Mouse (Mus musculus) embryonic facial prominence, embryonic 10.5 days (tissue): ENCODE data around the gene Svbp. TPM values are rescaled to one million over a fixed set of nuclear protein-coding genes. Genes with fewer than 3 reads are reported as not detected.
A peak's percentile ranks its signal among the peaks of the same experiment; 100 is the strongest.

ENCODE experiments used
- DNase-seq: peaks from one replicate; pipeline ENCODE4 v3.0.0-alpha.2; 2017; ENCODE audit warnings: low spot score
- H3K27ac ChIP-seq: fragments of 300-500 bp; sonication (generic); replicated peaks from 2 replicates; pipeline ENCODE4 v1.5.1; 2016; ENCODE audit warnings: mild to moderate bottlenecking
- H3K27me3 ChIP-seq: fragments of 300-500 bp; sonication (generic); replicated peaks from 2 replicates; pipeline ENCODE4 v1.6.1; 2016; ENCODE audit warnings: low read depth, mild to moderate bottlenecking; ENCODE audit not compliant: poor library complexity, severe bottlenecking
- H3K36me3 ChIP-seq: fragments of 300-500 bp; sonication (generic); replicated peaks from 2 replicates; pipeline ENCODE4 v1.6.1; 2016; ENCODE audit warnings: mild to moderate bottlenecking, moderate library complexity
- H3K4me1 ChIP-seq: fragments of 300-500 bp; sonication (generic); 2 replicates; pipeline ENCODE4 v1.6.1; 2016
- H3K4me3 ChIP-seq: fragments of 300-500 bp; sonication (generic); 2 replicates; pipeline ENCODE4 v1.5.1; 2016; ENCODE audit warnings: mild to moderate bottlenecking, moderate library complexity
- H3K9me3 ChIP-seq: fragments of 300-500 bp; sonication (generic); 2 replicates; pipeline ENCODE4 v1.6.1; 2016; ENCODE audit warnings: mild to moderate bottlenecking
- WGBS: fragments of 180-500 bp; shearing (Covaris S2); methylation state at CpG from one replicate; pipeline ENCODE4 v1.1.7; 2016; 5-methylcytosine and 5-hydroxymethylcytosine counted together
- polyA plus RNA-seq: library from polyadenylated mRNA; unstranded; fragments of >200 nt; fragmentation: Nextera tagmentation; extraction: Ambion mirVana; gene quantifications from 2 replicates; pipeline ENCODE4 v1.2.1, GENCODE M21; 2016

Svbp gene
- polyA plus RNA-seq, 1 experiment from 2014 or later, result 139 TPM

- Histone ChIP-seq H3K36me3 (peaks cover 25% of the 10 kb centered on the region), H3K4me3 (peak overlapping the region; percentile 92), H3K27me3 (no peaks in the 10 kb centered on the region), H3K9me3 (no peaks in the 10 kb centered on the region), H3K4me1 (peaks cover 22% of the 10 kb centered on the region), H3K27ac (no peak overlapping the region)
- WGBS, result 70% methylated on average over 3 of the region's 3 CpGs
- no peak for DNase-seq
Measured at GRCm38 (mm10) chr4:119234348-119234747, 39.2 kb downstream of the Svbp start.

GRCm38 (mm10) chr4:119238661-119239060 is 43.6 kb downstream of the Svbp start:
- 69% methylated on average over 3 of the region's 3 CpGs for WGBS

GRCm38 (mm10) chr4:119239181-119239682 is 44.1 kb downstream of the Svbp start:
- peak; percentile 52 for DNase-seq
- H3K36me3 ChIP-seq, result peaks cover 66% of the 10 kb centered on the region
- H3K4me1 ChIP-seq, result peaks cover 10% of the 10 kb centered on the region
- H3K27ac ChIP-seq, result peak overlapping the region; percentile 86
- no peaks in the 10 kb centered on the region for H3K9me3 ChIP-seq
- 39% methylated on average over 12 of the region's 12 CpGs for WGBS
- no peak overlapping the region for H3K4me3 ChIP-seq
- H3K27me3 ChIP-seq, result no peaks in the 10 kb centered on the region

More at GRCm38 (mm10) chr4:119238661-119239060, 43.6 kb downstream of the Svbp start:
- peaks cover 16% of the 10 kb centered on the region for H3K4me1 ChIP-seq
- H3K27me3 ChIP-seq, result no peaks in the 10 kb centered on the region
- H3K36me3 ChIP-seq, result peaks cover 61% of the 10 kb centered on the region
- H3K9me3 ChIP-seq, result no peaks in the 10 kb centered on the region
- H3K4me3 ChIP-seq, result no peak overlapping the region
- no peak for DNase-seq
- no peak overlapping the region for H3K27ac ChIP-seq

DNA sequence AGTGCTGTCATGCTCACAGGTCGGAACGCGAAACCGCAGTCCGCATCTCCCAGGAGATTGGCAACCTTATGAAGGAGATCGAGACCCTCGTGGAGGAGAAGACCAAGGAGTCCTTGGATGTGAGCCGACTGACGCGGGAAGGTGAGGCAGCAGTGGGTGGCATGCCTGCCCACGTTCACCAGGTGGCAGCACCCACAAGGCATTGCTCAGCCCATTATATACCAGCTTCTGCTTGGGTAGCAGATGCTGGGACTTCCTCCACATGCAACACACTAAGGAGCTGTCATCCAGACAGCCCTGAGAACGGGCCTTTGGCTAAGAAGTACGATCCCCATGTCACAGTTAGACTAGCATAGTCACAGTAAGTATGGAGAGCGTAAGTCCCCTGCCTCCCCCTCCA is 46.6 kb downstream of the Svbp start:
- Histone ChIP-seq H3K27ac (no peak overlapping the region), H3K36me3 (peaks cover 82% of the 10 kb centered on the region), H3K4me1 (peaks cover 5% of the 10 kb centered on the region; the same call in 1 of the 2 replicates), H3K9me3 (no peaks in the 10 kb centered on the region), H3K27me3 (no peaks in the 10 kb centered on the region), H3K4me3 (no peak overlapping the region)
- no peak for DNase-seq
- WGBS, result 90% methylated on average over 14 of the region's 14 CpGs

DNA sequence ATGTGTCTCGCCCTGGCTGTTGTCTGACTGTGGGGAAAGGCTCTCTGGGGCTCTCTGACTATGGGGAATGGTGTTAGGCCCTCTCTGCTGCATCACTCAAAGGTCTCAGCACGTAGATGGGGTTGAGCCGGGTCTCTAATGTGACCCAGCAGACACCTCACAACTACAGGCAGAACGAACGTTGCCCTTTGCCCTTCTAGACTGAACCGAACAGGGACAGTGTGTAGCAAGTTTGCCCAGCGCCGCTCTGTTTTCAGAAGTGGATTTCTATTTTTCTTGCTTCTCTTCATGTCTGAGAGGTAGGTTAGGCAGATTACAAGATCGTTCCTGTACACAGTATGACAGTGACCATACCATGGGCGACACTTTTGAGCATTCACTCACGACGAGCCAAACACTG is 47.5 kb downstream of the Svbp start:
- Histone ChIP-seq H3K9me3 (no peaks in the 10 kb centered on the region), H3K36me3 (peaks cover 81% of the 10 kb centered on the region)
- 88% methylated on average over 12 of the region's 12 CpGs for WGBS

DNA sequence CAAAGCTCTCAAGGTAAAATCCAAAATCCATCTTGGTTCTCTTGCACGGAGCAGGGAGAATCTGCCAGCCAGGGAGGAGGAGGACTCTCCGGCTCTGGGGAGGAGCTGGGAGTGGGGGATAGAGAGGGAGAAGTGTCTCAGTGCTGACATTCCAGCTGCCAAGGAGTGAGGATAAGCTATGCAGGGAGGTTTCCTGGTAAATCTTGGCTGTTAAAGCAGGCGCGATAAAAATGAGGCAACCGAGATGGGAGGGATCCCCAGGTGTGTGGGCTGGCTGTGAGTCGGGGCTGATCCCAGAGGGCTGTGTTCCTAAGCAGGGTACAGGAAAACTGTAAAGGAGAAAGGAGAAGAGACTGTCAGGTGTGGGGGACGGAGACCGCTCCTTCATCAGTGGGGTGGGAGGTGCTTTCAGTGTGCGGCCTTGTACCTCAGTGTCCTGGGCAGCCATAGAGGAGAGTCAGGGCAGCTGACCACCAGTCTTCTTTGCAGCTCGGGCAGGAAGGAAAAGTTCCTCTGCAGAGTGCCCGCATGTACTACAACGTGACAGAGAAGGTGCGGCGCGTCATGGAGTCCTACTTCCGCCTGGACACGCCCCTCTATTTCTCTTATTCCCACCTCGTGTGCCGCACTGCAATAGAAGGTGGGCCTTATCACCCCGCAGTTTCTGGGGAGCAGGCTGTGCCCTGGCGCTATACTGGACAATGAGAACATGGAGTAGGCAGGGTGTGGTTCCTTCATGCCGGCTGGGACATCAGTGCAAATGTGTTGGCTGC is 49.5 kb downstream of the Svbp start:
- 85% methylated on average over 22 of the region's 22 CpGs for WGBS
- Histone ChIP-seq H3K9me3 (no peaks in the 10 kb centered on the region), H3K36me3 (peaks cover 86% of the 10 kb centered on the region), H3K27ac (no peak overlapping the region), H3K4me3 (no peak overlapping the region), H3K4me1 (peaks cover 8% of the 10 kb centered on the region), H3K27me3 (no peaks in the 10 kb centered on the region)
- DNase-seq, result no peak

More for the DNA sequence above, 47.5 kb downstream of the Svbp start:
- peaks cover 10% of the 10 kb centered on the region for H3K4me1 ChIP-seq
- H3K27ac ChIP-seq, result no peak overlapping the region
- H3K4me3 ChIP-seq, result no peak overlapping the region
- H3K27me3 ChIP-seq, result no peaks in the 10 kb centered on the region
- no peak for DNase-seq

DNA sequence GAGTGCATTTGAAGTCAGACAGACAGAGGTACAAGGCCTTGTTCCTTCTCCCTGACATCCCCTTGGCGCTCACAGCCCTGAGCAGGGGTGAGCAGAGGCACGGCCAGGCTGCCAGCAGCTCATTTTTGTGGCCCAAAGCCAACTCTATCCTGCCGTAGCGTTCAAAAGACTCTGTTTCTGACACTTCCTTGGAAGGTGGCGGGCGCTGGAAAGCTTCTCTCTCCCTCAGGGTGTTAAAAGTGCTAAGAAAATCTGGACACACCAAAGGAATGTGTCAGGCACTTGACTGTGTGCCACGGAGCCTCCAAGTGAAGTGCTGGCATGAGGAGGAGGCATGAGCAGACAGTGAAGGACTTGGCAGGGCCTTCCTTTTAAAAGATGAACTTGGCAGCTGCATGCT is 50.5 kb downstream of the Svbp start:
- H3K27ac ChIP-seq, result no peak overlapping the region
- no peaks in the 10 kb centered on the region for H3K27me3 ChIP-seq
- H3K4me3 ChIP-seq, result no peak overlapping the region
- peaks cover 80% of the 10 kb centered on the region for H3K36me3 ChIP-seq
- DNase-seq, result no peak
- 88% methylated on average over 7 of the region's 7 CpGs for WGBS
- no peaks in the 10 kb centered on the region for H3K9me3 ChIP-seq
- peaks cover 8% of the 10 kb centered on the region for H3K4me1 ChIP-seq

GRCm38 (mm10) chr4:119245961-119246360 is 50.9 kb downstream of the Svbp start:
- 86% methylated on average over 9 of the region's 9 CpGs for WGBS
- peaks cover 8% of the 10 kb centered on the region for H3K4me1 ChIP-seq
- DNase-seq, result no peak
- no peak overlapping the region for H3K4me3 ChIP-seq
- no peaks in the 10 kb centered on the region for H3K9me3 ChIP-seq
- no peak overlapping the region for H3K27ac ChIP-seq
- no peaks in the 10 kb centered on the region for H3K27me3 ChIP-seq
- peaks cover 76% of the 10 kb centered on the region for H3K36me3 ChIP-seq

- Histone ChIP-seq H3K27me3 (no peaks in the 10 kb centered on the region), H3K27ac (no peak overlapping the region), H3K4me3 (no peak overlapping the region), H3K9me3 (no peaks in the 10 kb centered on the region), H3K4me1 (peaks cover 8% of the 10 kb centered on the region), H3K36me3 (peaks cover 68% of the 10 kb centered on the region)
- DNase-seq, result no peak
- WGBS, result 77% methylated on average over 14 of the region's 14 CpGs
Measured at GRCm38 (mm10) chr4:119246688-119247225, 51.7 kb downstream of the Svbp start.

DNA sequence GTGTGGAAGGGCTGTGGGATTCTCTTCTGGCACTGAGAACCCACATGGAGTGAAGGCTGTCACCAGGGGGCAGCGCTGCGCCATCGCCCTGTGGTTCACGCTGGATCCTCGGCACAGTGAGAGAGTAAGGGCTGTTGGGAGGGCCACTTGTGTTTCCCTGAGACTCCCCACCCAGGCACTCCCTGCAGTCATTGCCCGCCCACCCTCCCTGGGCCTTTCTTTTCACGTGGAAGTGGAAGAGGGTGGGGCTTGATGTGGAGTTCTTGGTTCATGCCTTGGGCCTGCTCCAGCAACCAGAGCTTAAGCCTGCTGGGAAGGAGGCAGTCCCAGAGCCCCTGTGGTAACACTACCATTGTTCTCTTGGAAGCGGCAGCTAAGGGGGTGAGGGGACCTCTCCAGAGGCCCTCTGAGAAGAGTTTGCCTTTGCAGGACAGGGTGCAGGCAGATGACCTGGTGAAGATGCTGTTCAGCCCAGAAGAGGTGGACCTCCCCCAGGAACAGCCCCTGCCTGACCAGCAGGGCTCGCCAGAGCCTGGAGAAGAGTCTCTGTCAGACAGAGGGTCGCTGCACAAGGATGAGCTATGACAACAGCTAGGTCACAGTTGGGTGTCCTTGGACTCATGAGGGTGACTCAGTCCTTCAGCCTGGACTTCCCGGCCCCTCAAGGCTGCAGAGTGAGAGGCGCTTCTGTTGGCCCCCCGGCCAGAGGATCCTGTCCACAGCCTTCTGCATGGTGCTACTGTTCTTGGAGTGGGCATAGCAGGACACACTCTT is 52.5 kb downstream of the Svbp start:
- no peak overlapping the region for H3K4me3 ChIP-seq
- 31% methylated on average over 13 of the region's 13 CpGs for WGBS
- peak overlapping the region; percentile 35; the same call in 1 of the 2 replicates for H3K27ac ChIP-seq
- H3K9me3 ChIP-seq, result no peaks in the 10 kb centered on the region
- no peaks in the 10 kb centered on the region for H3K27me3 ChIP-seq
- H3K36me3 ChIP-seq, result peaks cover 59% of the 10 kb centered on the region
- DNase-seq, result peak; percentile 69
- peaks cover 8% of the 10 kb centered on the region for H3K4me1 ChIP-seq

DNA sequence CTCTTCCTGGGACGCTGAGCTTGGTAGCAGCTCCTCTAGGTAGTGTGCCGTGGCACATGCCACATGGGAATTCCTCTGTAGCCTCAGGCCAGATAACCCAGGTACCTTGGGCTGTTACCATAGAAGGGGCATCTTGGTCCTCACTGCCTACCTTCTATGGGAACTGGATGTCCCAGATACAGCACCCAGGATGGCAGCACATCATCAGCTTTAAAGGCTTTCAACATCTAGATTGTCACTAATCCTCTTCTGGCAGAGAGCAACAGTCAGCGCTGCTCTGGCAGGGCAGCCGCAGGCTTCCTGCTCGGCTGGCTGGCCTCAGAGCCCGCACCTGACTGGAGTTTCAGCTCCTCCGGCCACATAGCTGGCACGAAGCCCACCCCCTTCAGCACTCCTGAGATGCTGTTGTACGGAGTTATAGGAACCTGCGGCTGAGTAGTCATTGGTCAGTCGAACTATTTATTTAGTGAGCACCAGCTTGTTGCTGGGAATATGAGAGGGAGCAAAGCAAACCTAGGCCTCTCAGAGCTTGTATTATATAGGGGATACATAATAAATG is 53.4 kb downstream of the Svbp start:
- DNase-seq, result no peak
- H3K4me1 ChIP-seq, result peaks cover 8% of the 10 kb centered on the region
- no peaks in the 10 kb centered on the region for H3K9me3 ChIP-seq
- 88% methylated on average over 11 of the region's 11 CpGs for WGBS
- H3K27me3 ChIP-seq, result no peaks in the 10 kb centered on the region
- no peak overlapping the region for H3K27ac ChIP-seq
- H3K4me3 ChIP-seq, result no peak overlapping the region
- H3K36me3 ChIP-seq, result peaks cover 52% of the 10 kb centered on the region
